Comparison of ENCODE assay signal across 14 mouse cellular contexts in genomic region chr9:67818668-67818950, GRCm38 (mm10). TPM values are rescaled to one million over a fixed set of nuclear protein-coding genes. Genes with fewer than 3 reads are reported as not detected.
"Had no signal": no experiment of that assay in that cellular context is flagged by ENCODE, and none has a peak within 500 bp of the region (broad histone marks: within the 10 kb centered on the region; RNA-seq: fewer than 3 reads in every experiment).

No protein-coding gene starts in this region.

- H3K36me3 ChIP-seq: liver, embryonic 15.5 days; midbrain, embryonic 13.5 days; neural tube, embryonic 15.5 days had no signal

- H3K9me3 ChIP-seq: liver, embryonic 15.5 days; midbrain, embryonic 13.5 days; neural tube, embryonic 15.5 days had no signal

- H3K9ac ChIP-seq: liver, embryonic 15.5 days; midbrain, embryonic 13.5 days; neural tube, embryonic 15.5 days had no signal

- H3K4me1 ChIP-seq: neural tube, embryonic 15.5 days had no signal

- ATAC-seq: midbrain, embryonic 13.5 days had no signal

- H3K4me3 ChIP-seq: liver, embryonic 15.5 days; midbrain, embryonic 13.5 days; neural tube, embryonic 15.5 days had no signal

- H3K27me3 ChIP-seq: midbrain, embryonic 13.5 days; neural tube, embryonic 15.5 days had no signal

- DNase-seq: kidney, postnatal 14 days; left cerebral cortex, postnatal 4 days; lung, adult 2 months; lung, postnatal 36 days; right cerebral cortex, postnatal 4 days; spleen, adult 18-20 months; thymus, adult 18-20 months; thymus, postnatal 14 days had no signal

- H3K27ac ChIP-seq: liver, embryonic 15.5 days; midbrain, embryonic 13.5 days; neural tube, embryonic 15.5 days had no signal

- H3K4me2 ChIP-seq: liver, embryonic 11.5 days; liver, embryonic 15.5 days; midbrain, embryonic 13.5 days; neural tube, embryonic 15.5 days had no signal

RNA-seq across cellular contexts. Expression of gene C2cd4a, which starts 13.5 kb away (rescaled TPM):
- total RNA-seq: left cerebral cortex, postnatal 4 days; megakaryocyte progenitor cell, adult 5-6 weeks had no signal
- polyA plus RNA-seq: neural tube, embryonic 11.5 days had no signal

RNA-seq across cellular contexts. Expression of gene C2cd4b, which starts 59.4 kb away (rescaled TPM):
- total RNA-seq: megakaryocyte progenitor cell, adult 5-6 weeks had no signal
- polyA plus RNA-seq: liver, embryonic 11.5 days; liver, embryonic 15.5 days had no signal
